Mouse (Mus musculus): ENCODE measurements at regions not wholly inside any gene's neighbourhood (a gene's known extent, or its start where the extent isn't known, plus 50 kb on each side); places are given as distances from the start of the nearest gene placed in this dataset.

- no peak for DNase-seq (ENCODE audit: low spot score in 2 of 2)
Observed at GRCm38 (mm10) chr14:105584632-105585031, 312.0 kb downstream of the Spry2 start.

DNA sequence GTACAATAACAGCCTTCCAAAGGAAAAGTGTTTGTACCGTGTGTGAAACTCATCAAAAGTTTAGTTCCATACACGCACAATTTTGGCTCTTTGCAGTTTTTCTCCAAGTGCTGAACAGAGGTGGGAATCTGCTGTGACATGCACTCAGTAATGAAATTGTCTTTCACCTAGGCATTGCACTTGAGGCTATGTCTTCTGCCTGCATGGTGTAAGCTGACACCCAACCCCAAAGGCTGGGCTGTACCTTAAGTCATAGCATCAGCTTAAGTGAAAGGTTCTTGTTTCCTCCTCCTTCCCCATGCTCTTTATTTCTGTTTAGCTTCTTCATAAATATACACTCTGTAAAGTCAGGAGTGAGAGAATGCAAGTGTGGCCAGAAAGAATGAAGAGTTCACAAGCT, 313.1 kb downstream of the Spry2 start:
- no peak for DNase-seq (ENCODE audit: low spot score in 2 of 2)

DNA sequence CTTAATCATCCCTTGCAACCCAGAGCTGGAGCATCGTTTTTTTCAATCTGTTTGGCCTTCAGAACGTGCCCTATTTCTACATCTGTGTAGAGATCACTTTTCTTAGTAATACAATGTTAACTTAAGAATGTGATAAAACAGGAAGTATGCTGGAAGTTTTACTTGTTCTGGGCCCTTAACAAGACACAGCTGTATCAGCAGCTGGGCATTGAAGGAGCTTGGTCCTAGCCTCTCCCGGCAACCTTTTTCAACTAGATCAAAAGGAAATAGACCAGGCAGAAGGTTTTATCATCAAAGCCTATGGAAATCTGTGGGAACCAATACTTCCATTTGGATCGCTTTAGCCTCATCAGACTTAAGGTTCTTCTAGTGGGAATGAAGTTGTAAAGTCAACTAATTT, 317.9 kb downstream of the Ndfip2 start:
- no peak for DNase-seq (ENCODE audit: low spot score in 2 of 2)

- DNase-seq (ENCODE audit: low spot score in 2 of 2) = no peak
Observed at GRCm38 (mm10) chr14:105572036-105572891, 313.9 kb downstream of the Ndfip2 start.

GRCm38 (mm10) chr14:105570156-105570555, 311.8 kb downstream of the Ndfip2 start:
- DNase-seq (ENCODE audit: low spot score in 2 of 2) = no peak

- DNase-seq (ENCODE audit: low spot score in 2 of 2) = no peak
Observed at GRCm38 (mm10) chr14:105565827-105566226, 307.5 kb downstream of the Ndfip2 start.

GRCm38 (mm10) chr14:105562843-105563242, 304.5 kb downstream of the Ndfip2 start:
- no peak for DNase-seq (ENCODE audit: low spot score in 2 of 2)

DNA sequence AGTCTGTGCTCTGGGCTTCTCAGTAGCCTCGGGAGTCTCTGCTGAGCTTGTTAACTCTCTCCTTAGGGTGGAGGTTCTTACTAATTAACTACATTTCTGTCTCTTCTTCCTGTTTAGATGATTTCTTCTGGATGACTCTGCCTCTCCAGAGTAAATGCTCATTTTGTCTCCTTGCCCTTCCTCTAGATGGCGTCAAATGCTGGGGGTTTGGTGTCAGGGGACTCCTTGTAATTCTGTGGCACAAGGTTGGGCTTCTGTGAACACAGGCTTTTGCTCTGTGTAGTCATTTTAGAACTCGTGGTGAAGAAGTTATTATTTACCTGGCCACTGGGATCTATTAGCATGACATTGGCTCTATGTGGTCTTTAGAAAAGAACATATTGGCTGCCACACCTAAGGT, 298.4 kb downstream of the Ndfip2 start:
- no peak for DNase-seq (ENCODE audit: low spot score in 2 of 2)

DNA sequence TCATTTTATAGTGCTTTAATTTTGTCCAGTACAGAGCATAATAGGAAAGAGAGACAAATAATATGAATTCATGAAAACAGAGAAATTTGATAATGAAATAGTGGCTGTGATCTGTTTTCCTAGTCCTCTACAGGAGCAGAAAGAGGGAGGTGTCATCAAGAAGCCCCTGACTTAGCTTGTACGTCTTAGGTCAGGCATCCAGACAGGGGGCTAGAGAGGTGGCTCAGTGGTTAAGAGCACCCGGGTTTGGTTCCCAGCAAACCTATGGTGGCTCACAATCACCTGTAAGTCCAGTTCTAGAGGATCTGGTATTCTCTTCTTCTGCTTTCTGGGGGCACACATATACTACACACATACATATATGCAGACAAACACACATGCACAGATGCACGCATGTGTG, 285.7 kb downstream of the Ndfip2 start:
- no peak for DNase-seq (ENCODE audit: low spot score in 2 of 2)

GRCm38 (mm10) chr14:105542486-105543145, 284.2 kb downstream of the Ndfip2 start:
- peak; percentile 26 to 35 for DNase-seq (ENCODE audit: low spot score in 2 of 2)

GRCm38 (mm10) chr14:105542090-105542485, 283.7 kb downstream of the Ndfip2 start:
- DNase-seq (ENCODE audit: low spot score in 2 of 2) = no peak

DNA sequence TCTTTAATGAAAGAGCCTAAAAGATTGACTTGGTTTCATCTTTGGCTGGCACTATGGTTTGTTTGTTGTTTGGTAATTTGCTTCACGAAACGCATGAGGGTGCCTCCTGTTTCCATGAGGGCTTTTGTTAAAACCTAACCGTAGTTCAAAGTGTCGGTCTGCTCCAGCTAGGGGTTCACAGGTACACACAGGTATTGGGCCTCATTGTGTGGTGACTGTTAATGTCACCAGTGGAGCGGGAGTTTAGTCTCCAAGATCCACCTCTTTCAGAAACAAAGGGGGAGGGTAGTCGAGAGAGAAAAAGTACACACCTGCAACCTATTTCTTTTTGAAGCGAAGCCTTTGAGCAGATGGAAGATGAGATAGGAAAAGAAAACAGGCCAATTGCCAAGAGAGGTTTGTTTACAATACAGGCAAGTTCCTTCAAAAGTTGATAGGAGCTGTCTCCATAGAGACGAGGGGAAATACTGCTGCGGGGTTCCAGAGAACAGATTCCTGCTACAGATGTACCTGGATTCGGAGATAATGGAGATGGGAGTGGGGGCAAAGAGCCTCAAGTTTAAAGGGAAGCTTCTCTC, 273.9 kb downstream of the Ndfip2 start:
- no peak for DNase-seq (ENCODE audit: low spot score in 2 of 2)

- DNase-seq (ENCODE audit: low spot score in 2 of 2) = no peak
Observed at GRCm38 (mm10) chr14:105528107-105528506, 269.7 kb downstream of the Ndfip2 start.

- no peak for DNase-seq (ENCODE audit: low spot score in 2 of 2)
Observed at GRCm38 (mm10) chr14:105523849-105524248, 265.5 kb downstream of the Ndfip2 start.

DNA sequence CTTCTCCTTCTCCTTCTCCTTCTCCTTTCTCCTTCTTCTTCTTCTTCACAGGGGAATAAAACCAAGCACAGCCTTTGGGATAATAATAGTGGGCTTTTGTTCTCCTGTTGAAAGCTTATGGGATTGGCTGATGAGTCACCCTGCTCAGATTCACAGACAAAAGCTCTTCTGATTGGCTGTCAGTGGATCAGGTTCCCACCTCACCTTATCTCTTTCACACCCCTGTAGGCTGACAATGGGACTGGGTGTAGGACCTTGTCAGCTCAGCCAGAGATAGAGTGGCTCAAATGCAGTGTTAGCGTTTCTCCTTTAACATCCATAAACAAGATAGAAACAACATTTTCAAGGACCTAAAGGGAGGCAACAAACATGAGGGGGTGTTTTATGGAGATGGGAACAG, 263.9 kb downstream of the Ndfip2 start:
- DNase-seq (ENCODE audit: low spot score in 2 of 2) = no peak

GRCm38 (mm10) chr14:105518706-105519105, 260.3 kb downstream of the Ndfip2 start:
- no peak for DNase-seq (ENCODE audit: low spot score in 2 of 2)

DNA sequence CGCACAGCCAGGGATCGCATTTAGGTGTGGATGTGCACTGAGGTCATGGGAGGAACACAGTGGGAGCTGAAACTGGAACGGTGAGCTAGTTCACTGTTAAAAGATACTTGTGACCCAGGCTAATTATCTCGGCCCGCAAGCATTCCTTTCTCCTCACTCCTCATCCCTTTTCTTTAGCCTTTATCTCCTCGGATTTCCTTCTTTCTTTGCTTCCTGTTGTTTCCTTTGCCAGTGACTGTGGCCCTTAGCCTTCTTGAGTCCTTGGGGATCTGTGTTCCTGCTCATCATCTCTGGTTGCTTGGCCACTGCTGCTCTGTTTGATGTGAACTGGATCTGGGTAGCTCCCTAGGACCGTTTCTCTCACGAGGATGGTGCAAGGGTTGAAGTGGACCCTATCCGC, 256.0 kb downstream of the Ndfip2 start:
- no peak for DNase-seq (ENCODE audit: low spot score in 2 of 2)

DNA sequence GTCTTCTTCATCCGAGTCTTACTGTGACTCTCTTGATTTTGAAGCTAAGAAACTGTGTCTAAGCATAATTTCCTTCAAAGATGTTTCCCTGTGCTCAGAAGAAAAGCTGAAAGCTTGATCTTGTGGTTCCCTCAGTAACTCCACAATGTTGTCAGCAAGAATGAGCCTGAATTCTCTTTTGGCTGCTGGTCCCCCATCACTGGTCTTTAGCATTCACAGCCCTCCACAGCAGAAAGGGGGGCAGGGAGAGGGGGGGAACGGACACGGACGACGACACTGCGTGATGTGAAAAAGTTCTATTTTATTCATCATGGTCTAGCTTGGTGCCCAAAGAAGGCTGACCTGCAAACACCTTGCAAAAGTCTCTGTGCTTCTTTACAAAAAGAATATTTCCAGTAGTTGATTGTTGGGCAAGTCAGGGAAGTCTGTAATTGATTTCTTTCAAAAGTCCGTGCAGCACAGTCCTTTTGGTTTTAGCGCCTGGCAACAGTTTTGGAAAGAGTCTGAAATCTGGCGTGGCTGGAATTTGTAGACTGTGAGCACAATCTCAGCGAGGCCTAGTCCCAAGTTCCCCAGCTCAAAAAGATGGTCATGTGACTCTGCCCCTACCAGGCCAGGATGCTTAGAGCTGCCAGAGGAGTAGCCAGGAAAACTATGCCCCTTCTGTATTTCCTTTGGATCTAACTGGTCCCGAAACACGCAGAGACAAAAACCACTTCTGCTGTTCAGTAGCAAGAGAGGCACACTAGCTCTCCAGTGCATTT, 254.7 kb downstream of the Ndfip2 start:
- peak; percentile 22 to 36 for DNase-seq (ENCODE audit: low spot score in 2 of 2)

DNA sequence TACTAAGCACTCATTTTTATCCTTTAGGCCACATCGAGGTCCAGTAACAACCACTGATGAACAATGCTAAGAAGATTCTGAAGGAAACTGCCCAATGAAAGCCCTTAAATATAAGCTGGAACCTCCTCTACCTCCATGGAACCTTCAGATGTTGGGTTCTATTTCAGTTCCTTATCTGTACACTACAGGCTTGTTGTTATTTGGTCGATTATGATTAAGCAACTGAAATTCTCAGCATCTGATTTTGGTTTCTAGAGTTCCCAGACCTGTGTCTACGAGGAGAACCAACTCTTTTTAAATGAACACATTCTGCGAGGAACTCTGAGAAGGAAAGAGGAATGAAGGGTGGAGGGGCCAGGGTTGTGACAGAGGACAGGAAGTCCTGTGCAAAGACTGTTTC, 253.5 kb downstream of the Ndfip2 start:
- DNase-seq (ENCODE audit: low spot score in 2 of 2) = no peak

GRCm38 (mm10) chr14:105511135-105511534, 252.8 kb downstream of the Ndfip2 start:
- no peak for DNase-seq (ENCODE audit: low spot score in 2 of 2)

GRCm38 (mm10) chr14:105505261-105505660, 246.9 kb downstream of the Ndfip2 start:
- no peak for DNase-seq (ENCODE audit: low spot score in 2 of 2)

DNA sequence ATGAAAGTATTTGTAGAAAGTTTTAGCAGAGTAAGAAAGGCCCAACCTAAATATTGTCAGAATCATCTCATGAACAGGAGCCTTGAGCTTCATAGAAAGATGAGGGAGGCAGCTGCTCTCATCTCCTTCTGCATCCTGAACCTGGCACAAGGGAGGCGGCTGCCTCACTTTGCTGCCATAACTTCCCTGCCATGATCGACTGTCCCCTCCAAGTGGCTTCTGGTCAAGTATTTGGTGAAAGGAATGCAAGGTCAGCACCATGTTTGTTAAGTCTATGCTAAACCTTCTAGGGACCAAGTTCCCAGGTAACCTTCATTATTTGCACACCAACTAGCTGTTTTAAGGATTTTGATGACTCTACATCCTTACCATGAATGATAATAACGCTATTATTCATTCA, 246.0 kb downstream of the Ndfip2 start:
- DNase-seq (ENCODE audit: low spot score in 2 of 2) = no peak

Data from layer of hippocampus, postnatal 10 days (tissue).